Mouse (Mus musculus) C2C12 (cell line): ENCODE measurements around the gene Mrgprg.

Experiments
- CTCF ChIP-seq: IDR thresholded peaks from one replicate; pipeline ENCODE4 v1.5.1; 2011; ENCODE audit not compliant: control insufficient read depth, insufficient read depth, insufficient read length
- MAX ChIP-seq: IDR thresholded peaks from one replicate; pipeline ENCODE4 v1.6.1; 2011; ENCODE audit warnings: mild to moderate bottlenecking, control low read depth
- MYOD1 ChIP-seq: IDR thresholded peaks from one replicate; pipeline ENCODE4 v1.6.1; 2011; ENCODE audit warnings: low read depth; ENCODE audit not compliant: control insufficient read depth, insufficient read length
- MYOG ChIP-seq: IDR thresholded peaks from one replicate; pipeline ENCODE4 v1.6.1; 2011; ENCODE audit not compliant: control insufficient read depth, insufficient read length; ENCODE audit errors: extremely low read depth

DNA sequence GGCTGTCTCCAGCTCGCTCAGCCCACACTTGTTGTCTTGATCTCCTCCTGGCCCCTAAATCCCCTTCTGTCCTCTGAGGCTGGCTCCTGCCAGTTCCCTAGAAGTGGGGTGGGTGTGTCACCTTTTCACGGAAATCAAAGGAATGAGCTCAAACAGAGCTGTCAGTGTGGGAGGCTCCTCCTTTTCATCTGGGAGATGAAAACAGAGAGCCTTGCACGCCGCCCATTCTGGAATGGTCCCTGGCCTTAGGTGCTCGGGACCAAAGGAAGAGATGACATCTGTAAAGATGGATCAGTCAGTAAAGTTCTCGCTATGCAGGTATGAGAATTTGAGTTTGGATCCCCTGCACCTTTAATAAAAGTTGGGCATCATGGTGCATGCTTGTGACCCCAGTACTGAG, at the start of gene Mrgprg:
- TF ChIP-seq CTCF (no peak), MYOD1 (no peak), MYOG (no peak), MAX (no peak)
